ENCODE assay signal across 12 mouse cellular contexts in genomic region chr1:165848881-165849280, GRCm38 (mm10).
DNase-seq lines count a peak whose midpoint lies in the region; ATAC-seq and TF ChIP-seq lines count a peak whose summit lies in the region.
"Had no signal": no experiment of that assay in that cellular context is flagged by ENCODE, and none has a peak within 500 bp of the region (broad histone marks: within the 10 kb centered on the region; RNA-seq: fewer than 3 reads in every experiment).

No protein-coding gene starts in this region.

- H3K9ac ChIP-seq in heart, adult 2 months (ENCODE audit: low read depth, low read length), result no peak overlapping the region
- no peak overlapping the region for H3K9ac ChIP-seq in liver, embryonic 12.5 days
- no peak overlapping the region for H3K9ac ChIP-seq in kidney, embryonic 15.5 days
- H3K9ac ChIP-seq: limb, embryonic 13.5 days had no signal

- WGBS in heart, adult 2 months, result 41% methylated on average over 4 of the region's 4 CpGs
- 18% methylated on average over 4 of the region's 4 CpGs for WGBS in liver, embryonic 12.5 days (ENCODE audit: insufficient replicate concordance)
- WGBS in kidney, embryonic 15.5 days, result 50% methylated on average over 4 of the region's 4 CpGs

- no peaks in the 10 kb centered on the region for H3K27me3 ChIP-seq in heart, adult 2 months (ENCODE audit: control insufficient read depth, insufficient read depth, low read length)
- peaks cover 34% of the 10 kb centered on the region for H3K27me3 ChIP-seq in liver, embryonic 12.5 days (replicated peaks)
- H3K27me3 ChIP-seq in kidney, embryonic 15.5 days, result peaks cover 36% of the 10 kb centered on the region

- intact Hi-C loops in heart, adult 2 months (cut with DNase I), result loop anchor here (10.0 kb wide), 1 partner anchor 184 kb away; no protein-coding TSS in a partner anchor
- intact Hi-C loops in heart, postnatal 14 days (cut with DNase I), result no loop called here

- TF ChIP-seq EP300 in heart, adult 2 months (IDR thresholded peaks at IDR 0.05; ENCODE audit: insufficient read depth, low read depth, low read length), result no peak

- H3K36me3 ChIP-seq in heart, adult 2 months (ENCODE audit: control insufficient read depth, insufficient read depth, low read length), result no peaks in the 10 kb centered on the region
- no peaks in the 10 kb centered on the region for H3K36me3 ChIP-seq in liver, embryonic 12.5 days
- H3K36me3 ChIP-seq in kidney, embryonic 15.5 days, result no peaks in the 10 kb centered on the region
- H3K36me3 ChIP-seq: limb, embryonic 13.5 days had no signal

- no peak overlapping the region for H3K4me3 ChIP-seq in heart, adult 2 months
- no peak overlapping the region for H3K4me3 ChIP-seq in liver, embryonic 12.5 days
- no peak overlapping the region for H3K4me3 ChIP-seq in kidney, embryonic 15.5 days (replicated peaks)
- H3K4me3 ChIP-seq: limb, embryonic 13.5 days had no signal

- no peaks in the 10 kb centered on the region for H3K79me2 ChIP-seq in heart, adult 2 months (replicated peaks; ENCODE audit: control insufficient read depth, insufficient read depth, low read length)

- TF ChIP-seq CTCF in heart, adult 2 months (IDR thresholded peaks at IDR 0.05), result no peak

- peak; percentile 34; the same call in 1 of the 2 replicates for TF ChIP-seq POLR2A in heart, adult 2 months (IDR thresholded peaks at IDR 0.05; ENCODE audit: insufficient read depth, low read depth, low read length)

- H3K27ac ChIP-seq in heart, adult 2 months, result peak overlapping the region; percentile 65
- peak overlapping the region; percentile 39; the same call in 1 of the 2 replicates for H3K27ac ChIP-seq in liver, embryonic 12.5 days
- no peak overlapping the region for H3K27ac ChIP-seq in kidney, embryonic 15.5 days
- H3K27ac ChIP-seq: hindbrain, postnatal 0 days; limb, embryonic 13.5 days had no signal

- no peak for ATAC-seq in liver, embryonic 12.5 days
- no peak for ATAC-seq in kidney, embryonic 15.5 days (replicated peaks; ENCODE audit: low FRiP score)
- ATAC-seq: hindbrain, postnatal 0 days had no signal

- peak; percentile 21 to 38 for DNase-seq in heart, adult 2 months
- DNase-seq in heart, postnatal 14 days, result no peak
- DNase-seq in CD4-positive helper T cell, adult 2 months (ENCODE audit: low read depth, low spot score), result peak; percentile 72
- peak; percentile 52 to 55 for DNase-seq in spleen, postnatal 36 days (ENCODE audit: low spot score in 2 of 2)
- DNase-seq in urinary bladder, postnatal 36 days (ENCODE audit: low spot score in 2 of 2), result no peak
- DNase-seq in frontal cortex, adult 2 months (ENCODE audit: extremely low spot score in 1 of 2, low spot score in 1 of 2), result no peak
- DNase-seq: cerebellum, adult 8-10 months; gastrocnemius, postnatal 36 days had no signal

- no peak overlapping the region for H3K4me2 ChIP-seq in liver, embryonic 12.5 days
- H3K4me2 ChIP-seq in kidney, embryonic 15.5 days, result no peak overlapping the region
- H3K4me2 ChIP-seq: limb, embryonic 13.5 days had no signal

- H3K4me1 ChIP-seq in heart, adult 2 months (ENCODE audit: control insufficient read depth, insufficient read depth, low read length), result peaks cover 11% of the 10 kb centered on the region
- peaks cover 62% of the 10 kb centered on the region for H3K4me1 ChIP-seq in liver, embryonic 12.5 days
- peaks cover 53% of the 10 kb centered on the region for H3K4me1 ChIP-seq in kidney, embryonic 15.5 days

- no peaks in the 10 kb centered on the region for H3K9me3 ChIP-seq in liver, embryonic 12.5 days (replicated peaks)
- H3K9me3 ChIP-seq in kidney, embryonic 15.5 days (replicated peaks), result no peaks in the 10 kb centered on the region
- H3K9me3 ChIP-seq: limb, embryonic 13.5 days had no signal

Comparison
In these comparisons a context has a peak if more than half of its experiments do, and no peak if none do; other contexts are left out.
1. DNase-seq: peak in heart, adult 2 months (2 of 2), CD4-positive helper T cell, adult 2 months (single experiment) and spleen, postnatal 36 days (2 of 2); none in heart, postnatal 14 days (0 of 2), urinary bladder, postnatal 36 days (0 of 2) and frontal cortex, adult 2 months (0 of 2).